Mouse (Mus musculus) embryonic facial prominence, embryonic 13.5 days (tissue): ENCODE data around the gene Gm14137. TPM values are rescaled to one million over a fixed set of nuclear protein-coding genes. Genes with fewer than 3 reads are reported as not detected.

Source experiments
- ATAC-seq: fragments of 200-750 bp; cut with Nextera tagmentation; 2 replicates; pipeline ENCODE4 v1.8.0; 2017; ENCODE audit warnings: low read depth; ENCODE audit not compliant: insufficient number of reproducible peaks, insufficient read depth, low FRiP score, low TSS enrichment
- H3K27ac ChIP-seq: fragments of 300-500 bp; sonication (generic); 2 replicates; pipeline ENCODE4 v1.5.1; 2015; ENCODE audit warnings: moderate library complexity, mild to moderate bottlenecking, inconsistent platforms
- H3K27me3 ChIP-seq: fragments of 300-500 bp; sonication (generic); 2 replicates; pipeline ENCODE4 v1.6.1; 2015; ENCODE audit warnings: mild to moderate bottlenecking, inconsistent platforms
- H3K36me3 ChIP-seq: fragments of 300-500 bp; sonication (generic); 2 replicates; pipeline ENCODE4 v1.6.1; 2015; ENCODE audit warnings: mild to moderate bottlenecking, inconsistent platforms
- H3K4me1 ChIP-seq: fragments of 300-500 bp; sonication (generic); 2 replicates; pipeline ENCODE4 v1.6.1; 2015; ENCODE audit warnings: inconsistent platforms
- H3K4me2 ChIP-seq: fragments of 300-500 bp; sonication (generic); 2 replicates; pipeline ENCODE4 v1.6.1; 2015; ENCODE audit warnings: moderate library complexity, mild to moderate bottlenecking, inconsistent platforms
- H3K4me3 ChIP-seq: fragments of 300-500 bp; sonication (generic); 2 replicates; pipeline ENCODE4 v1.5.1; 2015; ENCODE audit warnings: mild to moderate bottlenecking, inconsistent platforms
- H3K9ac ChIP-seq: fragments of 300-500 bp; sonication (generic); 2 replicates; pipeline ENCODE4 v1.6.1; 2015; ENCODE audit warnings: mild to moderate bottlenecking, inconsistent platforms
- H3K9me3 ChIP-seq: fragments of 300-500 bp; sonication (generic); 2 replicates; pipeline ENCODE4 v1.6.1; 2016; ENCODE audit warnings: inconsistent platforms
- WGBS: fragments of 180-500 bp; shearing (Covaris S2); methylation state at CpG from one replicate; pipeline ENCODE4 v1.1.7; 2015; ENCODE audit warnings: mixed read lengths; 5-methylcytosine and 5-hydroxymethylcytosine counted together
- polyA plus RNA-seq: library from polyadenylated mRNA; unstranded; fragments of >200 nt; fragmentation: Nextera tagmentation; extraction: Ambion mirVana; gene quantifications from 2 replicates; pipeline ENCODE4 v1.2.1, GENCODE M21; 2015

Gene Gm14137
- polyA plus RNA-seq, 1 experiment from 2014 or later, result 1.0 TPM

DNA sequence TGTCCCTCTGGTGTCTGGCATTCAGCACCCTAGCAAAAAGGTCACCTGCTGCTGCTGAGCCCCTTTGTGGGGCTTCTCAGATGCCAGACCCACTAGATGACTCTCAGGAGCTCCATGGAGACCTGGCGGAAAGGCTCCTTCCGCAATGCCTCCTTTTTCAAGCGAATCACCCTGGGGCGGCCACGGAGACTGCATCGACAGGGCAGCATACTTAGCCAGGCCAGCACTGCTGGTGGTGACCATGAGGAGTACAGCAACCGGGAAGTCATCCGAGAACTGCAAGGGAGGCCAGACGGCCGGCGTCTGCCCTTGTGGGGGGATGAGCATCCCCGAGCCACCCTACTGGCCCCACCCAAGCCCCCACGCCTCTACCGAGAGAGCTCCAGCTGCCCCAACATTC lies 557 bp downstream of the Gm14137 start:
- peaks cover 54% of the 10 kb centered on the region for H3K36me3 ChIP-seq
- peaks cover 17% of the 10 kb centered on the region; the same call in 1 of the 2 replicates for H3K4me1 ChIP-seq
- H3K9ac ChIP-seq, result peak overlapping the region; percentile 32; the same call in 1 of the 2 replicates
- no peak for ATAC-seq
- no peak overlapping the region for H3K4me2 ChIP-seq
- no peak overlapping the region for H3K4me3 ChIP-seq
- H3K27ac ChIP-seq, result no peak overlapping the region
- H3K27me3 ChIP-seq, result no peaks in the 10 kb centered on the region
- 49% methylated on average over 14 of the region's 14 CpGs for WGBS
- H3K9me3 ChIP-seq, result no peaks in the 10 kb centered on the region

DNA sequence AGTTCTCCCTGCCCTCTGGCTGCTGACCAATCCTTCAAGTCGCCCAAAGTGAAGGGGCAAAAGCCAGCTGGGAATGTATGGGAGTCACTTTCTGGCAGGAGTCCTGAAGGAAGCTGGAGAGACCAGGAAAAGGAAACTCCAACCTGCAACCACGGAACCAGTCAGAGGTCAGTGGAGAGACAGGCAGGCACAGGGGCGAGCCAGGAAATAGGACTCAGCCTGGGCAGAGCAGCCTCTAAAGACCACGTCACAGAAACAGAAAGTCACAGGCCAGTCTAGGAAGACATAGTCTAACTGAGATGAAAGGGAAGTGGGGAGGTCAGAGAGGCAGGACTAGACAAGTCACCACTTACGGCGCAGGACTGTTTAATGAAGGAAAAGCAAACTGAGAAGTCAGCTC lies 1.3 kb downstream of the Gm14137 start:
- 61% methylated on average over 6 of the region's 6 CpGs for WGBS
- Histone ChIP-seq H3K9me3 (no peaks in the 10 kb centered on the region), H3K27me3 (no peaks in the 10 kb centered on the region), H3K4me2 (no peak overlapping the region), H3K36me3 (peaks cover 61% of the 10 kb centered on the region), H3K9ac (no peak overlapping the region), H3K4me3 (no peak overlapping the region), H3K4me1 (peaks cover 17% of the 10 kb centered on the region; the same call in 1 of the 2 replicates), H3K27ac (no peak overlapping the region)
- ATAC-seq, result no peak

DNA sequence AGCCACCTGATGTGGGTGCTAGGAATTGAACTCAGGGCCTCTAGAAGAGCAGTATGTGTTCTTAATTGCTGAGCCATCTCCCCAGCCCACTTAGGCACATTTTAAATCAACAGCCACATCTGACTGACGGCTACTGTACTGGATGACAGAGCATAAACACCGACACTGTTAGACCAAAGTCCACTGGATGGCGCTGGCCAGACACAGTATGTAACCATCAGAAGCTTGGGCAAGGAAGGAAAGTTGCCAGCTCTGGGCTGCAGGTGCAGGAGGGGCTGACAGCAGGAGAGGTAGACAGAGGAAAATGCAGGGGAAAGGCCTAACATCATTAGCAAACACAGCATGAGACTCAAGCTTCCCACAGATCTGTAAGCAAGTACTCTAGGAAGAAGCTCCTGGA lies 2.5 kb downstream of the Gm14137 start:
- 64% methylated on average over 3 of the region's 3 CpGs for WGBS
- peaks cover 67% of the 10 kb centered on the region for H3K36me3 ChIP-seq
- H3K27ac ChIP-seq, result no peak overlapping the region

DNA sequence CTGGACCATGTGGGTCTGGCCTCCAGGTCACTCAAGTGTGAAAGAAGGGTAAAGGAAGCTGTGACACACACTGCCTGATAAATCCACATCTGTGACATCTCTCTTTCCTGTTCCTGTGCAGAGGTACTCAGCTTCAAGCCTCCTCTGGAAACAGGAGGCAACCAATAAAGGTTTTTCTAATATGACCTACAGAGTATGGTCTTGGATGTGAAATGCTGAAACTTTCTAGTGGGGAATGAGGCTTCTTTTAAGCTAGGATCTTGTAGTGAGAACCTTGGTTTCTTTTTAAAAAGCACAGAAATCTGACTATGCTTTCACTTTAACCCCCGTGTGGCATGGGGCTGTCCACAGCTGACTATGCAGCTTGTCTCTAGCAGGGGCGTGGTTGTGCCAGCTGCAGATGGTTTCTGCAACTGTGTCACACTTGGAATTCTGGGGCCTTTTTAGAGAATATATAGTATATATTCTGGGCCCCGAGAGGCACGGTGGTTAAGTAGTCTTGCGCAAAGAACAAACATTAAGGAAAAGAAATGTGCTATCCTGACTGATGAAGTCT lies 3.2 kb downstream of the Gm14137 start:
- no peak for ATAC-seq
- Histone ChIP-seq H3K9me3 (no peaks in the 10 kb centered on the region), H3K27ac (no peak overlapping the region), H3K4me1 (peaks cover 17% of the 10 kb centered on the region; the same call in 1 of the 2 replicates), H3K4me3 (no peak overlapping the region), H3K36me3 (peaks cover 65% of the 10 kb centered on the region), H3K27me3 (no peaks in the 10 kb centered on the region), H3K9ac (no peak overlapping the region), H3K4me2 (no peak overlapping the region)
- WGBS, result 83% methylated on average over 5 of the region's 5 CpGs

More for the DNA sequence above, 2.5 kb downstream of the Gm14137 start:
- Histone ChIP-seq H3K9ac (no peak overlapping the region), H3K9me3 (no peaks in the 10 kb centered on the region), H3K27me3 (no peaks in the 10 kb centered on the region), H3K4me2 (no peak overlapping the region), H3K4me1 (peaks cover 17% of the 10 kb centered on the region; the same call in 1 of the 2 replicates), H3K4me3 (no peak overlapping the region)
- ATAC-seq, result no peak

DNA sequence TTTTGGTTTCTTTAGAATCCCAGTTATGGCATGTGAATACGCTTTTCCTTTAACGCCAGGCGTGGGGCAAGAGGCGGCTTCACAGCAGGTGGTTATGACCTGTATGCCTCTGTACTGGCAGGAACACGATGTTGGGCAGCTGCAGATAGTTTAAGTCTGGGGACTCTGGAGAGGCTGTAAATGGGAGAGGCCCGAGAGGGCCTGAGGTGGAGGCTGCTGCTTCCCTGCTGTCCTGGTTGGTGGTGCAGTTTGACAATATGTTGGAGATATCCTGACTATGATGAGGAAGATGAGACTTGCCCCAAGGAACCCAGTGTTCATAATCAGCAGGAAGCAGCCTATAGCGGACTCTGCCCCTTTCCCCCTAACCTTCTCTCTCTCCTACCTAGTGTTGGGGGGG lies 8.6 kb downstream of the Gm14137 start:
- ATAC-seq, result no peak
- Histone ChIP-seq H3K4me2 (no peak overlapping the region), H3K4me1 (no peaks in the 10 kb centered on the region), H3K27ac (no peak overlapping the region), H3K27me3 (no peaks in the 10 kb centered on the region), H3K9me3 (no peaks in the 10 kb centered on the region), H3K36me3 (peaks cover 67% of the 10 kb centered on the region), H3K4me3 (no peak overlapping the region), H3K9ac (no peak overlapping the region)
- 83% methylated on average over 7 of the region's 7 CpGs for WGBS

DNA sequence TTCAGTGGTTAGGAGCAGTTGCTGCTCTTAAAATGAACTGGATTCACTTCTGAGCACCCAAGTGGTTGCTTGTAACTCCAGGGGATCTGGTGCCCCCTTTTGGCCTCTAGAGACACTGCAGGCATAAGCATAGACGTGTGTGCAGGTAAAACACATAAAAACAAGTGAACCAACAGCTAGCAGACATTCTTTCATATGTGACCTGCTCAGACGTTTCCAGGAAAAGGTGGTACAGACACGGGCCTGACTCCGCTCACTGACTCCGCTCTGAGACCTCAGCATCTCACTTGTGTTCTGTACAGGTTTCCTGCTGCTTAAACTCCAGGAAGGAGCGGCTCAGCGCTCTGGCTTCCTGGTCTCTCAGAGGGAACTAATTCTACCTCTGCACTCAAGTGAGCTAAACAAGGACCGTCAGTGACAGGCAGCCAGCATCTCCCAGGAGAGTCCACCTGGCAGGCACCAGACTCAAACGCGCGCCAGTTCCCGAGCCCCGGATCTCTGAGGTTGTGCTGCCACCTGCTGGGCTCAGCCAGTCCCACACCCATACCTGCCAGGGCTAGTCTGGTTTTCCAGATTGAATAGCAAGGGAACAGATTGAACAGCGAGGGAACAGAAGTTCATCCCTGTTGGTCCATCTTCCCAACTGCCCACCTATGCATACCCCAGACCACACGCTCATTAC lies 14.9 kb downstream of the Gm14137 start:
- H3K4me1 ChIP-seq, result peaks cover 11% of the 10 kb centered on the region; the same call in 1 of the 2 replicates
- H3K4me3 ChIP-seq, result peak overlapping the region; percentile 37
- peak overlapping the region; percentile 78 for H3K4me2 ChIP-seq
- peak overlapping the region; percentile 46; the same call in 1 of the 2 replicates for H3K9ac ChIP-seq
- peaks cover 18% of the 10 kb centered on the region for H3K36me3 ChIP-seq
- no peaks in the 10 kb centered on the region for H3K9me3 ChIP-seq
- H3K27ac ChIP-seq, result no peak overlapping the region
- peak; percentile 56; the same call in 1 of the 2 replicates for ATAC-seq
- H3K27me3 ChIP-seq, result no peaks in the 10 kb centered on the region
- WGBS, result 6% methylated on average over 15 of the region's 15 CpGs

DNA sequence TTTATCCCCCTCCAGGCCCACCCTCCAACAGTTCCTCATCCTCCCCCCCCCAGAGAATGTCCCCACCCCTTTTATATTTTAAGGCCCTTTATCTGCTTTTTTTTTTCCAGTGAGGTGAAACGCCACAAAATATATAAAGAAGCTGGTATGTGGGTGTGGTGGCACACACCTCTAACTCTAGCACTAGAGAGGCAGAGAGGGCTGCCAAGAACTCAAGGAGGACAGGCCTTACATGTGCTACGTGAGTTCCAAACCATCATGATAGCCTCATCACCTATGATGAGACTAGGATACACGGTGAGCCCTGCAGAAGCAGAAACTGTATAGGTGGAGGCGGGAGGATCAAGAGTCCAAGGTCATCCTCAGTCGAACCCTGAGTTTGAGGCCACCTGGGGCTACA lies 16.7 kb downstream of the Gm14137 start:
- no peaks in the 10 kb centered on the region for H3K27me3 ChIP-seq
- H3K4me1 ChIP-seq, result peaks cover 14% of the 10 kb centered on the region
- H3K36me3 ChIP-seq, result peaks cover 4% of the 10 kb centered on the region; the same call in 1 of the 2 replicates
- H3K4me2 ChIP-seq, result no peak overlapping the region
- no peak for ATAC-seq
- no peaks in the 10 kb centered on the region for H3K9me3 ChIP-seq
- 85% methylated on average over 5 of the region's 5 CpGs for WGBS
- no peak overlapping the region for H3K4me3 ChIP-seq
- no peak overlapping the region for H3K9ac ChIP-seq
- H3K27ac ChIP-seq, result no peak overlapping the region

DNA sequence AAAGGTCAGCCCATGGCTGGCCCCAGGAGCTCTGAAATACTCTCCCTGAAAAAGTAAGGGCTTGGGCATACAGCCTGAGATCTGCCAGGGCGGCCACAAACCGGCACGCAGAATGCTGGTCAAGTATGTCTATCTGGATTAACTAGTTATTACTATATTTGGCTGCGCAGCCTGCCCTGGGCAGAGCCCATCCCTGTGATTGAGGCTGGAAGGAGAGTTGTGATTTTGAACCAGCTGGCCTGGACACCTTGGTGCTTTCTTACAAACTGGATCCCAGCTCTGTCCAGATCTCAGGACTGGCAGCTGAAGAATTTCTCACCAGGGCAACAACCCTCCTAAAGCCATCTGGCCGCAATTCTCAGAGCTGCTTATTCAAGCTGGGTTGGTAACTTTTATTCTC lies 19.8 kb downstream of the Gm14137 start:
- WGBS, result 83% methylated on average over 5 of the region's 5 CpGs
- no peak for ATAC-seq

DNA sequence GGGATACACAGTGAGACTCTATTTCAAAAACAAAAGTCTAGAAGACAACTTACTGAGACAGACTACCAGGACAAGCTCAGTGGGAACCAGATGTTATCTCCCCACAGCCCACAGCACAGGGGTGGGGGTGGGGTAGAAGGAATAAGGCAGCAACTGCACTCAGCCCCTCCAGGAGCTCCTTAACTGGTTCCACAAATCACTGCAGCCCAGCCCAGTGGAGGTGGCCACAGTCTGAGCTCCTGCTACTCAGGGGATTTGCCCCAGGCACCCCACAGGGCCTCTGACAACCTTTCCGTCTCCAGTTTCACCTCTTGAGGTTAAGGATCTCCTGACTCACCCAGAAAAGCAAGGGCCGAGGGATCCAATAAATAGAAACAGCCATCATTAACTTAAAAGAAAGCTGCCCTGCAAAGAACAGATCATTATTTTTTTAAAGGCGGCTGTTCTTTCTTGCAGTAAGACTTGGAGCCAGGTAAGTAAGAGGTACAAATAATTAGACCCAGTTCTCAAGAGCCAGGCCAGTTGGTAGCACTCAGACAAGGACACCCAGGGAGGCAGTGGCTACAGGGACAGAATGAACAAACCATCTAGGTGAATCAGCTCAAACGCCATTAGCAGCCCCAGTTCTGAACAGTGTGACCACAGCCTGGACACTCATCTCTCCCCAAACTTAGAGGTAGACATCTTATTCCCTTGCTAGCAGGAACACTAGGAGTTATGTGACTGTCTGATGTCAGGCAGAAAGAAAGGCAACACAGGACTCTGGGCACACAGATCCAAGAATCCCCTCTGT lies 22.2 kb downstream of the Gm14137 start:
- H3K9ac ChIP-seq, result 0 out of 2 replicates have a peak overlapping the region, but pooled peaks have one; percentile 33
- H3K4me3 ChIP-seq, result no peak overlapping the region
- ATAC-seq, result no peak
- H3K27me3 ChIP-seq, result no peaks in the 10 kb centered on the region
- no peak overlapping the region for H3K4me2 ChIP-seq
- peak overlapping the region; percentile 73 for H3K27ac ChIP-seq
- no peaks in the 10 kb centered on the region for H3K36me3 ChIP-seq
- no peaks in the 10 kb centered on the region for H3K9me3 ChIP-seq
- peaks cover 30% of the 10 kb centered on the region for H3K4me1 ChIP-seq
- 10% methylated on average over 4 of the region's 4 CpGs for WGBS

More for the DNA sequence above, 19.8 kb downstream of the Gm14137 start:
- Histone ChIP-seq H3K27me3 (no peaks in the 10 kb centered on the region), H3K4me2 (no peak overlapping the region), H3K4me1 (peaks cover 34% of the 10 kb centered on the region), H3K9ac (no peak overlapping the region), H3K9me3 (no peaks in the 10 kb centered on the region), H3K27ac (no peak overlapping the region), H3K4me3 (no peak overlapping the region), H3K36me3 (no peaks in the 10 kb centered on the region)

DNA sequence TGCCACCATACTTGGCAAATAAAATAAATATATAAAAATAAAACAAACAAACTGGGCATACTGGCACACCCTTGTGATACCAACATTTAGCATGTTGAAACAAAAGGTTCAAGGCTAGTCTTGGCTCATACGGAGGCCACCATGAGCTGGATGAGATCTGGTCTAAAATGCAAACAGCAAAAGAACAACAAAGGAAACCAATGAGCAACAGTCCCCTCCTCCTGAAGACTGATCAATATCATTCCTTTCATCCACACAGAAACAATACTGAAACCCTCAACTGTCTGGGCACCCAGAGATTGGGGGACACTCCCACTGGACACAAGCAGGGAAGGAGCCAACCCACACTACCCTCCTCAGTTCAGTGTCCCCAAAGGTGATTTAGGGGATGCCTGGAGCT lies 23.2 kb downstream of the Gm14137 start:
- no peak for ATAC-seq
- Histone ChIP-seq H3K27ac (no peak overlapping the region), H3K4me3 (no peak overlapping the region), H3K9me3 (no peaks in the 10 kb centered on the region), H3K27me3 (no peaks in the 10 kb centered on the region), H3K36me3 (no peaks in the 10 kb centered on the region), H3K9ac (no peak overlapping the region), H3K4me1 (peaks cover 32% of the 10 kb centered on the region), H3K4me2 (no peak overlapping the region)
- WGBS, result 84% methylated on average over 1 of the region's 1 CpGs

DNA sequence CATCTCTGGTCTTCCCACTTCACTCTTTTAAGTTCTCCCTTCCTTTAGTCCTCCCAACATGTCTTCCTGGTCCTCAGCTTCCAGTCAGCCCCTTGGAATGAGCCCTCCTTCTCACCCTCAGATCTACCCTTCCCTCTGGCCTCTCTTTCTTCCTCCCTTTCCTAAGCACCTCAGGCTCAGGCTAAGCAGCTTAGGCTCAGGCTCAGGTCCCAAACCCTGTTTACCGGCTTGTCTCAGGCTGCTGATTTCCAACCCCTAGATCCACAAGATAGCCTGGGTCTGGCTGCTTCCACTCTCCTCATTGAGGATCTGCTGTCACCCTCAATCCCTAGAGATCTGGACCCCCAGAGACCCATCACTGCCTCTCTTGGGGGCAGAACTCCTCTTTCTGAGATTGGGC lies 23.7 kb downstream of the Gm14137 start:
- no peak overlapping the region for H3K9ac ChIP-seq
- no peaks in the 10 kb centered on the region for H3K27me3 ChIP-seq
- H3K27ac ChIP-seq, result no peak overlapping the region
- H3K4me2 ChIP-seq, result no peak overlapping the region
- no peaks in the 10 kb centered on the region for H3K9me3 ChIP-seq
- H3K4me1 ChIP-seq, result peaks cover 37% of the 10 kb centered on the region
- H3K4me3 ChIP-seq, result no peak overlapping the region
- no peak for ATAC-seq
- no peaks in the 10 kb centered on the region for H3K36me3 ChIP-seq
- WGBS, result 28% methylated on average over 1 of the region's 1 CpGs
